Mouse (Mus musculus): ENCODE measurements around the gene Asl. TPM values are rescaled to one million over a fixed set of nuclear protein-coding genes. Genes with fewer than 3 reads are reported as not detected.

The Asl gene
- total RNA-seq (2023) = 10 to 100 TPM; 20.8 to 26.4 TPM

GRCm38 (mm10) chr5:130029142-130029897, at the start of gene Asl, which contains the start of gene Crcp:
Gene Asl (minus strand): TSS chr5:130029247.
Gene Crcp (plus strand): TSS chr5:130029290.

DNA sequence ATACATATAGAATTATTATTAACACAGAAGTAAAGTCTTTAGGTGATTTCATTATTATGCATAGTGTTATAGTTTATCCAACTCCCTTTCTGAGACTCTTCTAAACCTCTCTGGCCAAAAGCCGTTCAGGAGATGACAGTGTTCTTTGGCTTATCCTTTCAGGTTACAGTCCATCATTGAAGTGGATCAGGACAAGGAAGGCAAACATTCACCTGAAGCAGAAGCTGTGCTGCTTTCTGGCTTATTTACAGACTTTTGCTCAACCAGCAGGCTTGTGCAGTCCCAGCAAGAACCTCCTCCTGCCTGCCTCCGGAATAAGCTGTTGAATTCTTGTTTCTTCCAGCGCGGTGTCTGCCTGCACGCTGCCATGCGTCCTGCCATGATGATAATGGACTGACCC, 44.0 kb upstream of the Asl start, which contains the start of gene Tpst1:
TSS of gene Tpst1 (plus strand) at position 301 of the 400 bp plus-strand sequence.

DNA sequence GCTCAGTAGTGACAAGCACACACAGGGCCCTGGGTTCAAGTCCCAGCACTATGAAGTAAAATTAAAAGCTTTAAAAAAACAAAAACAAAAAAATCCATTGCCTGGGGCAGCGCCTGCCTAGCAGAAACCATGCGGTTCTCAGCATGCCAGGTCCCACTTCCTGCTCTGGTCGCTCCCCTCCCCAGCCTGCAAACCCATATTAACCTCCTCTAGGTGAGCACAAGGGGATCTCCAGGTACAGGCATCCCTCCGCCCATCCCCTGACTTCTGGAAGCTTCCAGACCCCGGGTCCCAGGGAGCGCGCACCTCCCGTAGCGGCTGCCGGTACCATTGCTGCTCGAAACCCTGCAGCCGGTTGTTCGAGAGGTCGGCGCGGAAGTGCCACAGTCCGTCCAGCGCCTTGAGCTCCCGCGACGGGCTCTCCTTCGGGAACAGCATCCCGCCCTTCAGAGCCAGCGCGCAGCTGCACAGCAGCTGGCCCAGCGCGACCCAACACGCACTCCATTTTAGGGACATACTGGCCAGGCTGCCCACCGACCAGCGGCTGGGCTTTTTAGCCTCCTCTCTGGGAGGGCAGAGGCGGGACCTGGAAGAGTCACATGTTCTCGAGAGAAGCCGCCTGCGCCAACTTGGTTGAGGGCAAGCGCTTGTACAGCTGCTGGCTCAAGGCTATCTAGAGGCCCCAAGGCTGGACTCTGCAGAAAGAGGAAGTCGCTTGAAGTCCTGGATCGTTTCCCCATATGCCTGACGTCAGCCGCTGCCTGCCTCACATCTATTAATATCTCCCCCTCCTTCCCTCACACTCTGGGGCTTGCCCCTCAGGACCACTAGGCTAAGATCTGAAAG, 26.5 kb downstream of the Asl start, which contains the start of gene Gusb:
TSS of gene Gusb (minus strand) at position 749 of the 846 bp plus-strand sequence.

Other genes with a start within 250 kb of the Asl start
- gene Psph, start 241.8 kb downstream of the Asl start, total RNA-seq (2023) = 1 to 10 TPM; 5.8 to 7.3 TPM
- gene Sumf2, start 182.3 kb downstream of the Asl start, total RNA-seq (2023) = 1 to 10 TPM; 3.9 to 4.8 TPM
- 100 to 1,000 TPM; 135 to 140 TPM for gene Chchd2, start 141.8 kb downstream of the Asl start, total RNA-seq (2023)
- gene Zbed5, start 133.5 kb downstream of the Asl start, total RNA-seq (2023) = not detected
- under 1 TPM; 0.48 to 0.97 TPM for gene Phkg1, start 130.7 kb downstream of the Asl start, total RNA-seq (2023)
- gene Nupr1l, start 120.7 kb downstream of the Asl start, total RNA-seq (2023) = 1 to 10 TPM; 1.5 to 1.8 TPM
- gene Vkorc1l1, start 87.3 kb downstream of the Asl start, total RNA-seq (2023) = 10 to 100 TPM; 18.1 to 21.5 TPM
- 10 to 100 TPM; 58.8 to 62.3 TPM for gene Gusb, start 26.2 kb downstream of the Asl start, total RNA-seq (2023)
- gene Crcp, start within 50 bp of the Asl start, total RNA-seq (2023) = 10 to 100 TPM; 21.8 to 23.1 TPM
- 1 to 10 TPM; 3.8 to 4.7 TPM for gene Tpst1, start 44.1 kb upstream of the Asl start, total RNA-seq (2023)
- gene Kctd7, start 115.6 kb upstream of the Asl start, total RNA-seq (2023) = 1 to 10 TPM; 6.2 to 6.6 TPM
- 10 to 100 TPM; 34.6 to 48.5 TPM for gene Rabgef1, start 142.6 kb upstream of the Asl start, total RNA-seq (2023)
- 10 to 100 TPM; 37.4 to 52.7 TPM for gene Tmem248, start 187.8 kb upstream of the Asl start, total RNA-seq (2023)
- gene Sbds, start 226.3 kb upstream of the Asl start, total RNA-seq (2023) = 10 to 100 TPM; 37.7 to 41.7 TPM
- gene Tyw1, start 226.4 kb upstream of the Asl start, total RNA-seq (2023) = 10 to 100 TPM; 10.9 to 11.6 TPM